Mouse (Mus musculus) ES-E14 (cell line): ENCODE measurements around the gene Rgs6.

Experiments
- CHD2 ChIP-seq: IDR thresholded peaks from 2 replicates; pipeline ENCODE4 v1.6.1; 2014; ENCODE audit warnings: mild to moderate bottlenecking, low read depth, low read length, inconsistent platforms
- ZNF384 ChIP-seq: IDR thresholded peaks from 2 replicates; pipeline ENCODE4 v1.6.1; 2012; ENCODE audit warnings: low read depth, low read length, inconsistent platforms

- TF ChIP-seq ZNF384 (no peak), CHD2 (no peak)
These were observed 382.5 kb downstream of the Rgs6 start for GRCm38 (mm10) chr12:82970521-82971105.
